Mouse (Mus musculus) lung, postnatal 0 days (tissue): ENCODE measurements around the gene Rora. TPM values are rescaled to one million over a fixed set of nuclear protein-coding genes. Genes with fewer than 3 reads are reported as not detected.

Experiments
- ATAC-seq: fragments of 200-750 bp; cut with Nextera tagmentation; 2 replicates; pipeline ENCODE4 v1.8.0; 2017; ENCODE audit warnings: moderate library complexity
- DNase-seq: peaks from one replicate; pipeline ENCODE4 v3.0.0-alpha.2; 2016; ENCODE audit warnings: low spot score
- H3K27ac ChIP-seq: fragments of 300-500 bp; sonication (generic); 2 replicates; pipeline ENCODE4 v1.5.1; 2014; ENCODE audit warnings: antibody characterized with exemption, mild to moderate bottlenecking, low read length, mixed read lengths
- H3K27me3 ChIP-seq: fragments of 300-500 bp; sonication (generic); replicated peaks from 2 replicates; pipeline ENCODE4 v1.6.1; 2014; ENCODE audit warnings: low read length, mixed read lengths; ENCODE audit not compliant: insufficient read depth
- H3K36me3 ChIP-seq: fragments of 300-500 bp; sonication (generic); 2 replicates; pipeline ENCODE4 v1.6.1; 2014; ENCODE audit warnings: low read length, mixed read lengths; ENCODE audit not compliant: insufficient read depth
- H3K4me1 ChIP-seq: fragments of 300-500 bp; sonication (generic); 2 replicates; pipeline ENCODE4 v1.6.1; 2014; ENCODE audit warnings: antibody characterized with exemption, low read depth, low read length, mixed read lengths; ENCODE audit not compliant: insufficient read depth
- H3K4me2 ChIP-seq: fragments of 300-500 bp; sonication (generic); replicated peaks from 2 replicates; pipeline ENCODE4 v1.6.1; 2014; ENCODE audit warnings: low read depth, mild to moderate bottlenecking, low read length, moderate library complexity, mixed read lengths
- H3K4me3 ChIP-seq: fragments of 300-500 bp; sonication (generic); 2 replicates; pipeline ENCODE4 v1.5.1; 2014; ENCODE audit warnings: low read depth, low read length
- H3K9ac ChIP-seq: fragments of 300-500 bp; sonication (generic); replicated peaks from 2 replicates; pipeline ENCODE4 v1.6.1; 2014; ENCODE audit warnings: low read depth, mild to moderate bottlenecking
- H3K9me3 ChIP-seq: fragments of 300-500 bp; sonication (generic); 2 replicates; pipeline ENCODE4 v1.6.1; 2016; ENCODE audit warnings: low read length, mixed read lengths
- CTCF ChIP-seq: IDR thresholded peaks from 2 replicates; pipeline ENCODE4 v1.5.1; 2016; ENCODE audit warnings: antibody characterized with exemption, mild to moderate bottlenecking
- EP300 ChIP-seq: IDR thresholded peaks from 2 replicates; pipeline ENCODE4 v1.6.1; 2016; ENCODE audit warnings: antibody characterized with exemption, mild to moderate bottlenecking, control low read depth
- WGBS: fragments of 180-500 bp; shearing (Covaris S2); extraction: QIAGEN DNeasy Blood & Tissue Kit; methylation state at CpG from one replicate; pipeline ENCODE4 v1.1.7; 2014; 5-methylcytosine and 5-hydroxymethylcytosine counted together
- polyA plus RNA-seq: library from polyadenylated mRNA; unstranded; fragments of >200 nt; fragmentation: Nextera tagmentation; extraction: Ambion mirVana; gene quantifications from 2 replicates; pipeline ENCODE4 v1.2.1, GENCODE M21; 2015

Gene Rora
- polyA plus RNA-seq, 1 experiment from 2014 or later: 18.8 TPM

DNA sequence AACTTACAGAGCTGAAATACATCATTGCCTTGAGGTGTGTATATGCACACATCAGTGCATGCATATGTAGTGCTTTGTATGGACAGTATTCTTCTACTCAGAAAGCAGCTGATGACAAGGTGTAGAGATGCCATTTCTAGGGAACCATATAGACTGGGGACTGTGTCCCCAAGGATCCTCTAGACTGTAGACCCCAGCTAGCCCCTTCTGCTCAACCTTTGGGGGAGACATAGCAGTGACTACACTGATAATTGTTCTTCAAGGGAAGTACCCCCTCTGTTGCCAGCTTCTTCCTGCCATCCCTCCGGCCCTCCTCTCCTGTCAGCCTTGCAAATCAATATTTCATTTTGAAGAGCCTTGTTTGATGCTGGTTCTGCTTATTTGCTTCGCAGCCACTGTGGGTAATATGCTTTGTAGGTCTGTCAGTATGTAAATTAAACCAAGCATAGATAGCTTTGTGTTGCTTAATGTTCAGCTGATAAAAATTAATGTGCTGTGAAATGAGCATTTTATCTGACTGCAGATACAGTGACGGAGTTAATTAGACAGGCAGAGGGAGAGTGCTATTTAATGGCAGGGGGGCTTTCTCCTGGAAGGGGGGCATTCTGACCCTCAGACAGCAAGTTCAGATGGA, 430.6 kb downstream of the Rora start:
- DNase-seq: no peak
- Histone ChIP-seq H3K4me2 (no peak overlapping the region), H3K27ac (no peak overlapping the region)

DNA sequence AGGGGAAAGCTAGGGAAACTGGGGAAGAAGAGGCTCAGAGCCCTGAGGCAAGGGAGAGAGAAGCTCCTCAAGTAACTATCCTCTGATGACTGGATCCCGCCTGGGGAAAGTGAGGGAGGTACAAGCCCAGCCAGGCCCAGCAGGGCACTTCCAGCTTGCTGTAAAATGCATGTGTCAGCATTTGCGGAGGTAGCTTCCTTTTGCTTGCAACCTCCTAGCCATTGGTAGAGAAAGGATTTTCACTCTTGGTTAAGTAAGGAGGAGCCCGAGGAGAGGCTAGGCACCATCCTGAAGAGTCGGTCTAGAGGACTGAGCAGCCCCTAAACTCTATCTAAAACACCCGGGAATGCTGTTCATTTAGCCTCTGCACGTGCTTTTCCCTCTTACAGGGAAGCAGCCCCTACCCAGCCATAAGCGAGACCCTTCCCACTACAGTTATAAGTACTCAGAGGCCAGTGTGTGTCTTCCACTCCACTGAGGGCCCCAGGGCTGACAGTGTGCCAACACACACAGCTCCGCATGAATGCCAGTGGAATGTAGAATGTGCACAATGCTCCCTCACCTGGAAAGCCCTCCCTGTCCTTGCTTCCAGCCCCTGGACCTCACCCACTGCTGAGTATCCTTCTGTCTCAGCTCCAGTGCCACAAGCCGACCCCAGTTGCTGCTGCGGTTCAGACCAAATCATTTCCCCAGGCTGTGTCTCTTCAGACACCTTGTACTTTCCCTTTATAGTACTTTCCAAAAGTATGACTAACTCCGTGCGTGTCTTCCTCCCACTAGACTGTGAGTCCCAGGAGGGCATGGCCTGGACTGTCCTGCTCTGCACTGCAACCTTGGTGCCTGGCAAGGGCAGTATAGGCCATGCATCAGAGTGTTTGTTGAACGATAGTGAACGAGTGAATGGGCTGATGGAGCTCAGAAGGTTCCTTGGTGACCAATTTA, 431.4 kb downstream of the Rora start:
- no peak overlapping the region for H3K4me3 ChIP-seq
- no peak for TF ChIP-seq EP300
- TF ChIP-seq CTCF: no peak
- H3K36me3 ChIP-seq: no peaks in the 10 kb centered on the region
- no peak overlapping the region for H3K4me2 ChIP-seq
- WGBS: 36% methylated on average over 14 of the region's 14 CpGs
- H3K27me3 ChIP-seq: no peaks in the 10 kb centered on the region
- DNase-seq (peak; percentile 38), ATAC-seq (peak; percentile 83)
- H3K9ac ChIP-seq: no peak overlapping the region
- no peaks in the 10 kb centered on the region for H3K9me3 ChIP-seq
- H3K4me1 ChIP-seq: peaks cover 4% of the 10 kb centered on the region; the same call in 1 of the 2 replicates
- no peak overlapping the region for H3K27ac ChIP-seq

More for the DNA sequence above, 430.6 kb downstream of the Rora start:
- 52% methylated on average over 3 of the region's 3 CpGs for WGBS
- Histone ChIP-seq H3K36me3 (no peaks in the 10 kb centered on the region), H3K4me1 (peaks cover 4% of the 10 kb centered on the region; the same call in 1 of the 2 replicates), H3K9ac (no peak overlapping the region), H3K4me3 (no peak overlapping the region), H3K27me3 (no peaks in the 10 kb centered on the region), H3K9me3 (no peaks in the 10 kb centered on the region)
- ATAC-seq: no peak
- no peak for TF ChIP-seq CTCF
- TF ChIP-seq EP300: no peak

DNA sequence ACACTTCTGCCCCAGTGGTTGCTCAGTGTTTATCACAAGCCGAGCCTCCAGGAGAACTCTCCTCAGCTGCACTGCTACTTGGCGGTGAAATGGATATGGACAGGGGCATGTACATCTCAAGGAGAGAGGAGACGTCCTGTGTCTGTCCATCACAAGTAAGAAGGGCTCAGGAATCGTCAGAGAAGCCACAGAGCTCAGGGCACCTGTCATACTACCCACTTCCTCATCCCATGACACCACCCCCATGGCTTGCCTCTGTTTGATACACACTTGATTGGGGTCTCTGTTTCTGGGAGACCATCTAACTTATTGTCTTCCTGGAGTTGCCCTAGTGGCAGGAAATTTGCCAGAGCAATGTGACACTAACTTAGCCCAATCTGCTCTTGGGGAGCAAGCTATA, 433.3 kb downstream of the Rora start:
- 54% methylated on average over 4 of the region's 4 CpGs for WGBS
- Histone ChIP-seq H3K9ac (no peak overlapping the region), H3K4me1 (peaks cover 4% of the 10 kb centered on the region; the same call in 1 of the 2 replicates), H3K27me3 (no peaks in the 10 kb centered on the region), H3K36me3 (no peaks in the 10 kb centered on the region), H3K9me3 (no peaks in the 10 kb centered on the region), H3K4me3 (no peak overlapping the region), H3K27ac (no peak overlapping the region), H3K4me2 (no peak overlapping the region)
- DNase-seq (no peak), ATAC-seq (no peak)
- TF ChIP-seq EP300 (no peak), CTCF (no peak)

DNA sequence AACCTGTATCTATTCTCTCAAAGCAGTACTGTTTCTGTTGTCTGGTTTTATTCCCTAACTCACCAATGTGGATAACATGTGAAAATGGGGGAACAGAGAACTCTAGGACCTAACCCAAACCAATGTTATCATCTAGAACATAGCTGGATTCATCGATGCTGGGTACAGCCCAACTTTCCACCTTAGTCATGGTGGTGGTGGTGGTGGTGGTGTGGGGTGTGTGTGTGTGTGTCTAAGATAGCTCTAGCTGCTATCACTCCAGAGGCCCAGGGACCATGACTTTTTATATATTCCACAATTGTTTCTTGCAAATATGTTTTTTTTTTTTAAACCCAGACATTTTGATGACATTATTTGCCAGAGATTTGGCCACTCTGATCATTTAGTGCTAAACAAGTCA, 433.7 kb downstream of the Rora start:
- no peak overlapping the region for H3K9ac ChIP-seq
- no peak overlapping the region for H3K27ac ChIP-seq
- H3K27me3 ChIP-seq: no peaks in the 10 kb centered on the region
- no peak overlapping the region for H3K4me3 ChIP-seq
- no peak overlapping the region for H3K4me2 ChIP-seq
- DNase-seq (no peak), ATAC-seq (no peak)
- no peaks in the 10 kb centered on the region for H3K36me3 ChIP-seq
- 100% methylated on average over 1 of the region's 1 CpGs for WGBS
- H3K4me1 ChIP-seq: peaks cover 9% of the 10 kb centered on the region; the same call in 1 of the 2 replicates
- H3K9me3 ChIP-seq: no peaks in the 10 kb centered on the region
- TF ChIP-seq EP300 (no peak), CTCF (no peak)

DNA sequence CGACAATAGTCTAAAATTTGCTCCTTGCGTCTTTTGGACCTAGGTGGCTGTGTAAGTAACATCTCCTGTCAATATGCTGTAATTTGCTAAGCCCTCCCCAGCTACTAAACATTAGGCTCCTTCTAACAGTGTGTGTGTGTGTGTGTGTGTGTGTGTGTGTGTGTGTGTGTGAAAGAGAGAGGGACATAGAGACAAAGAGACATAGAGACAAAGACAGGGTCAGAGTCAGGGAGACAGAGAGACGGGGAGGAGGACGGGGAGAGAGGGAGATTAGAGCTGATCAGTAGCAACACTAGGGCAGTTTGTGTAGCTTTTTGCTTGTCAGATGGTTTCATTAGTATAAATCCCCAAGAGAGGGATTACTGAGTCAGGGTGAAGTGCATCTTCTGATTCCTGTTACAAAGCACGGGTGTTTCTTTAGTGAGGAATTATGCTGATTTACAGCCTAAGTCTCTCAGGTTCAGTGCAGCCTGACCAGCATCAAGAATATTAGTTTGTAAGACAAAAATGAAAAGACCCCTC, 437.2 kb downstream of the Rora start:
- H3K4me3 ChIP-seq: no peak overlapping the region
- no peaks in the 10 kb centered on the region for H3K9me3 ChIP-seq
- H3K27ac ChIP-seq: no peak overlapping the region
- ATAC-seq (no peak), DNase-seq (no peak)
- peaks cover 7% of the 10 kb centered on the region; the same call in 1 of the 2 replicates for H3K4me1 ChIP-seq
- TF ChIP-seq EP300 (no peak), CTCF (no peak)
- WGBS: 91% methylated on average over 5 of the region's 5 CpGs
- no peak overlapping the region for H3K4me2 ChIP-seq
- H3K9ac ChIP-seq: no peak overlapping the region
- no peaks in the 10 kb centered on the region for H3K36me3 ChIP-seq
- no peaks in the 10 kb centered on the region for H3K27me3 ChIP-seq
